Mouse (Mus musculus): Measurements from ENCODE around the gene Gm9970.

The Gm9970 gene

DNA sequence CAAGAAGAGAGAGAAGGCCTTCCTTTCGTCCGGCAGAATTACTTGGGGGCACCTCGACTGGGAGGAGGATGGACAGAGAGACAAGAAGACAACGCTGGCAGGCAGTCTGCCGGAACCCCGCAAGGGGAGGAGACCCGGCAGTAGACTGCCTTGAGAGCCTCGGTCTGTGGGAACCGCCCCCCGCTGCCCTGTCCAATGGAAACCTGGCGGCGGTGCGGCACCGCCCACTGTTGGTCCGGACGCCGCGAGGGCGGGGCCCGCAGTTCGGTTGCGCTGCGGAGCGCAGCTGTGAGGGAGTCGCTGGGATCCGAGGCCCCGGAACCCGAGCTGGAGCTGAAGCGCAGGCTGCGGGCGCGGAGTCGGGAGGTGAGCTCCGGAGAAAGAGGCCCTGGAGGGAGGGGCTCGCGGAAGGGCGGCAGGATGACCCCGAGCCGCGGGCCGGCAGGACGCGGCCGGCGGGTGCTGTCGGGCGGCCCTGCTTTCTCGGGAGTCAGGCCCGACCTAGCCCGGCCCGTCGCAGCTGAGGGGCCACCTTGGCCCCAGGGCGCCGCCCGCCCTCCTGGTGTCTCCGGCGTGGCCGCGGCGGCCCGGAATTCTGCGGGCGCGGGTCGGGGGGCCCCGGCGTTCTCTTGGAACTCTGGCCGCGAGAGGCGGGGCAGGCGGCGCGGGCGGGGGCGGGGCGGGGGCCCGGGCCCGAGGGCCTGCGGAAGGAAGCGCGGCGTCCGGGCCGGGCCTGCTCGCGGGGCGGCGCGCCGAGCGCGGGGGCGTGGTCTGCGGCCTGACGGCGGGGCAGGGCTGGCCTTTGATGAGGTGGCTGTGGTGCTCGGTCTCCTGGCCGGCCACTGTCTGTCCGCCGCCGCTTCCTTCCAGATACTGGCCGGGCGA, at the start of gene Gm9970, which contains the start of gene Nrbp1:
Gm9970 (minus strand) TSS at position 596 of the 885 bp plus-strand sequence.
Nrbp1 (plus strand) TSS at position 228 of the 885 bp plus-strand sequence.
- peak; percentile 97 for DNase-seq (ENCODE audit: low spot score in 2 of 2)

GRCm38 (mm10) chr5:31289626-31290230, 48.7 kb upstream of the Gm9970 start:
- no peak for DNase-seq (ENCODE audit: low spot score in 2 of 2)

DNA sequence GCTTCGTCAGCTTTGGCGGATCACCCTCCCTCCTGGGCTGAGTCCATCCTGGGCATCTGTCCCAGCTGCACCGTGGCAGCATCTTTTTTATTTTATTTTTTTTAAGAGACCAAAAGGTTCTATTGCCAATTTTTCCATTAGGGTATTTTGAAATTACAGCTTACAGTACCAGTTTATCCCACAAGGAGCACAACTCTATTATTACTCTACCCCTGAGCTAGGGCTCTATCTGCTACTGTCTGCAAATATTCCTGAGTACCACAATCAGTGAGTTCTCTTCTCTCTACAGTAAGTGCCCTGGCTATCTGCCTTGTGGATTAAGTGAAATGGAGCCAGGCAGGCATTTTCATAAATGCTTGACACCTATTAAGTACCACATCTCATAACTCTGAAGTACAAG, 47.6 kb upstream of the Gm9970 start:
- no peak for DNase-seq (ENCODE audit: low spot score in 2 of 2)

DNA sequence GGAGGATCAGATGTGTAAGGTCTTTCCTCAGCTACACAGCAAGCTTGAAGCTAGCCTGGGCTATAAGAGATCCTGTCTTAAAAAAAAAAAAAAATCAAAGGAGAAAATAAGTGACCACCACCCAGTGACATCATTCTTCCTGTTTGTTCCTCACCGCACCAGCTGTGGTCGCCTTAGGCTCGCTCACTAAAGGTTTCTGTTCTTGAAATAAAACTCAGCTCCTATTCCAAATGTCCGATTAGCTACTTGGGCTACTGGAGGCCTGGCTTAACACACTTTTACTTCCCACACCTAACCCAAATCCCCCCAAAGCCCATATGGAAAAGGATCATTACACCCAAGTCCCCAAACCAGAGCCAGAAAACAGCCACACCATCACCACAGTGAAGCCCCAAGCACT, 47.2 kb upstream of the Gm9970 start:
- no peak for DNase-seq (ENCODE audit: low spot score in 2 of 2)

GRCm38 (mm10) chr5:31279245-31279988, 38.4 kb upstream of the Gm9970 start:
- no peak for DNase-seq (ENCODE audit: low spot score in 2 of 2)

DNA sequence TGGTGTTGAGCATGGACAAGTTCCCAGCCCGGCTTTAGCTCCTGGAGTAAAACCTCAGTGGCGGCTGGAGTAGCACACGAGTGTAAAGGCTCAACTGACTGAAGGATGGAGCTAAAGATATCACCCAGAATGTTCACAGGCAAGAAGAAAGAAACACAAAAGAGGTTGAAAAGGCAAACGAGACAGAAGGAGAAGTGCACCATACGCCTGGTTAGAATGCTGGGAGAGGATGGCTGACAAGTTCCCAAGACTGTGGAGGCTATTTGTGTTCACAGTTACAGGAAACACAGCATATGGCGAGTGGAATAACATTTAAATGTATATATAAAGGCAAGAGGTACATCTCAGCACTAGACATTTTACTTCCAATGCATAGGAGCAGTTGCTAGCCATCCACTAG, 32.0 kb upstream of the Gm9970 start:
- DNase-seq (ENCODE audit: low spot score in 2 of 2), result no peak

GRCm38 (mm10) chr5:31267686-31268085, 26.7 kb upstream of the Gm9970 start:
- DNase-seq (ENCODE audit: low spot score in 2 of 2), result no peak

DNA sequence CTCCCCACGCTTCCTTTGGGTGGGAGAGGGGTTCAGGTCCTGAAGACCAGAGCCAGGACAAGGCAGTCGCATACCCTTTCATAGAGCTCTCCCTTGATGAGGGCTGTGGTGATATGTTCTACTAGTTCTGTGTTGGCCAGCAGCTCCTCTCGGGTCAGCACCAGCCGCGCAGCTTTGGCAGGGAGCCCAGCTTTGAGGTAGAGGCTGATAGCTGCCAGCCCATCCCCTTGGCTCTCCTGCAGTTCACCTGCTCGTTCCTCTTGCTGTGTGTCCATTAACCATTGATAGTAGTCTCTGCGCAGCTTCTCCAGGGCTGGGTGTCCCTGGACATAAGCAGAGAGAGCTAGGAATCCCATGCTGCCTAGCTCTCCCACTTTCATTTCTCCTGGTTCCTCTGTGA, 25.1 kb upstream of the Gm9970 start:
- no peak for DNase-seq (ENCODE audit: low spot score in 2 of 2)

GRCm38 (mm10) chr5:31257616-31258015, 16.6 kb upstream of the Gm9970 start:
- no peak for DNase-seq (ENCODE audit: low spot score in 2 of 2)

- DNase-seq (ENCODE audit: low spot score in 2 of 2), result no peak
Measured at GRCm38 (mm10) chr5:31255971-31256370, 14.9 kb upstream of the Gm9970 start.

DNA sequence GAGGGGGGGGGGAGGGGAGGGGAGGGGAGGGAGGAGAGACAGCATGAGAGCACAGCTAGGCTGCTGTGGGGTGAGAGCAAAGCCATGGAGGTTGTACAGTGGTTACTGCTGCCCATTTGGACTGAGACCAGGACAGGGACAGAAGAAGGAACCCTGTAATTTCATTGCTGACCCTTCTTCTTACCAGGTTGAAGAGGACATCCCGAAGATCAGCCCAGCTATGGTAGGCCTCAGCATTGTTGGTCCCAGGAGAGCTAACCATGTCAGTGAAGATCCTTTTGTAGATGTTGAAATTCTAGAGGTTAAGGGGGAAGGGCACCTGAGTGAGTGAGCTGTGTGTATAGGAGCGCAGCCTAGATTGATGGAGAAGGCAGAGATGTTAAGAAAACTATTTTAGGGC, 14.3 kb upstream of the Gm9970 start:
- no peak for DNase-seq (ENCODE audit: low spot score in 2 of 2)

DNA sequence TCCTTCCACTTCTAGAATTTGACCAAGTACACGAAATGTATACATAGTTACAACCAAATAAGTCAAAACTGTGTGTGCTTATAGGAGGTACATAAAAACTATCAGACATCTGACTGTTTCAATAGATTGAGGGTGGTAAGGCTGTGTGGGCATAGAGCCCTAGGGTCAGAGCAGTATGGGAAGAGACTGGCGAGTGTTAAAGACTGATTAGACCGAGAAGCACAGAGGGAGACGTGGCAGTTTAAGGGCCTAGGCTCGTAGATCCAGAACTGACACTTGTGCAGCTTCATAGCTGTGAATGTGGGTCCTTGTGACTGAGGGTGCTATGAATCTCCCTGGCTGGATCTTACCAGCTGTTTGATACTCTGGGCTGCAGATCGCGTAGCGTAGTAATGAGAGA, 13.9 kb upstream of the Gm9970 start:
- DNase-seq (ENCODE audit: low spot score in 2 of 2), result no peak

DNA sequence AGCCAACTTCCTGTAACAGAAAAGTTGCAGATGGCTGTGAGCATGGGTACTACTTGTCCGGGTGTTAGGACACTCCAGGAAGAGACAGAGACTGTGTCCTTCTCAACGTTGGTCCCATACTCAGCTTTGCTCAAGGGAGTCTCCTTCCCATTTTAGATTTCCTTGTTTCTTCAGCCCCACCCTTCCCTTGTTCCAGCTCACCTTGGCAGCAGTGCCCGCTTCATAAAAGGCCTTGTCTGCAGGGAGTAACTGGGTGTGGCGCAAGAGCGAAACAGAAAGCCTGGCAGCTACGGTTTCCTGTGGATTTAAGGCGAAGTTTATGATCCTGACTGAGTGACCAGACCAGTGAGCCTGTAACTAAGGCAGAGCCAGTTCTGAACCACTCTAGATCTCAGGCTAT, 13.4 kb upstream of the Gm9970 start:
- peak; percentile 64 to 70 for DNase-seq (ENCODE audit: low spot score in 2 of 2)

DNA sequence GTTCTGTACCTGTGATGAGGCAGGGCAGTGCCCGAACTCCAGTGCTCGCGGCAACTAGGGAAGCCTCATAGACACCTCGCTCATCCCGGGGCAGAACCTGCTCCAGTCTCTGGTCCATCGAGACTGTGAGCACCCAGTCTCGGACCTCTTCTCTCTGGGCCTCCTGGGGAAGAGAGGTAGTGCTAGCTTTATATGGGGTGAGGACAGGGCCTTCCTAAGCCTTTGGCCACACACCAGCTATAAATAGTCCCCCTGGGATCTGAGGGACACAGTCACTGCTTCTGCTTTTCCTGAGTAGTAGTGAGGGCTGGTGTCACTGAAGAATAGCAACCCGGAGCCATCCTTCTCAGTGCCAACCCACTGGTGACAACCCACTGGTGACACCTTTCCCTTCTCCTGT, 12.8 kb upstream of the Gm9970 start:
- no peak for DNase-seq (ENCODE audit: low spot score in 2 of 2)

- no peak for DNase-seq (ENCODE audit: low spot score in 2 of 2)
Measured at GRCm38 (mm10) chr5:31252795-31253545, 11.9 kb upstream of the Gm9970 start.

DNA sequence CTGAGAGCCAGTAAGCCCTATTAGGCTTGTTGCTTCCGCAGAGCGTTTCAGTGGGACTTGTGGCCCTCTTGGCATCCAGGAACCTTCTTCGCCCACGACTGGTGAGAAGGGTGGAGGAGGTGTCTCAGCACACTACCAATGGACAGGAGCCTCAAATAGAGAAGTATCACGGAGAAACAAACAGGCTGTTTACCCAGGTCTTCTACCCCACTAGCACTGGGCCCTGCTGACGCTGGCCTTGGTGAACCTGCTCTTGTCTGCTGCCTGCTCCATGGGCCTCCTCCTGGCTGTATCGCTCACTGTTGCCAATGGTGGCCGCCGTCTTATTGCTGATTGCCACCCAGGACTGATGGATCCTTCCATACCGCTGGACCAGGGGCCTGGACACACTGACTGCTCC, 11.1 kb upstream of the Gm9970 start:
- no peak for DNase-seq (ENCODE audit: low spot score in 2 of 2)

DNA sequence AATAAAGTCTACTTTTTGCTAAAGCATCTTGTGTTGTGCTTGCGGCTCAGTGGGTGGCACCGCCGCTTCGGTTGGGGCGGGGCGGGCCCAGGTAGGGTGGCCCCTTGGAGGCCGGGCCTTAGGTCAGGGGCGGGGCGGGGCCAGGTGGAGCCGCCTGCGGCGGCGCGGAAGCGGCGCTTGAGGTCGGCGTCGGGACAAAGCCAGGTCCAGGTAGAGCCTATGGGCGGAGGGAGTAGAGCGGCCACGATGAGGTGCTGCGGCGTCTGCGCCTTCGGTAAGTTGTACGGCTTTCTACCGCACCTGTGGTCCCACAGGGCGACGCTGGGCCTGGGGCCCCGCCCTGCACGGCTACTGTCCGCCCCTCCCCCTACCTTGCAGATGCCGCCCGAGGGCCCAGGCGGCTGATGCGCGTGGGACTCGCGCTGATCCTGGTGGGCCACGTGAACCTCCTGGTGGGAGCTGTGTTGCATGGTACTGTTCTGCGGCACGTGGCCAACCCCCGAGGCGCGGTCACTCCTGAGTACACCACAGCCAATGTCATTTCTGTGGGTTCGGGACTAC, 10.6 kb upstream of the Gm9970 start, which contains the start of gene Krtcap3:
Krtcap3 (plus strand) TSS at position 151 of the 561 bp plus-strand sequence.
- DNase-seq (ENCODE audit: low spot score in 2 of 2), result no peak

GRCm38 (mm10) chr5:31250716-31251115, 9.7 kb upstream of the Gm9970 start:
- no peak for DNase-seq (ENCODE audit: low spot score in 2 of 2)

GRCm38 (mm10) chr5:31242191-31242590, 1.2 kb upstream of the Gm9970 start:
- DNase-seq (ENCODE audit: low spot score in 2 of 2), result no peak

DNA sequence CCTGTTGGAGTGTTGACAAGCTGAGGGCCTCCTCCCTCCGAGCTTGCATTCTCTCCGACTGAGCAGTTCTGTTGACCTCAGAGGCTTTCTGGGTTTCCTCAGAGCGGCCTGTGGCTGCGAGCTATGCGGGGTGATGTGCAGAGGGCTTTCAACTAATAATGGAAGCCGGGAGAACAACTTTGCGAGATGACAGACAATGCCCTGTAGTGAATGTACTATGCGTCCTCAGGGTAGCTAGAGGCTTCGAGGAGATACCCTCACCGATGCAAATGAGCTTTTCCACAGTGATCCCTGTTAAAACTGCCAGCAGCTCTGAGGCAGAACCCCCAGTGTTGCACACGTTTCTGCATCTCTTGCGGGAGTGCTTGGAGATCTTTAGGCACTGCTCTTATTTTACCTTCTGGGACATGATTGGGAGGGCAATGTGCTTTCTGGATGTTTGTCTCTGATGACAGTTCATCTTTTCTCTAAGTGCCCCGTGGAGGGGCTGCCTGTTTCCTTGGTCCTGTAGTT, 546 bp upstream of the Gm9970 start:
- no peak for DNase-seq (ENCODE audit: low spot score in 2 of 2)

GRCm38 (mm10) chr5:31226641-31227040, 14.4 kb downstream of the Gm9970 start:
- DNase-seq (ENCODE audit: low spot score in 2 of 2), result no peak
